Mouse (Mus musculus): Measurements from ENCODE around the gene 9530068E07Rik.
"Not testable (repeated sequence)": the region's sequence is repeated elsewhere in the genome, so short reads cannot be mapped to it uniquely, and the experiment has no call there.

DNA sequence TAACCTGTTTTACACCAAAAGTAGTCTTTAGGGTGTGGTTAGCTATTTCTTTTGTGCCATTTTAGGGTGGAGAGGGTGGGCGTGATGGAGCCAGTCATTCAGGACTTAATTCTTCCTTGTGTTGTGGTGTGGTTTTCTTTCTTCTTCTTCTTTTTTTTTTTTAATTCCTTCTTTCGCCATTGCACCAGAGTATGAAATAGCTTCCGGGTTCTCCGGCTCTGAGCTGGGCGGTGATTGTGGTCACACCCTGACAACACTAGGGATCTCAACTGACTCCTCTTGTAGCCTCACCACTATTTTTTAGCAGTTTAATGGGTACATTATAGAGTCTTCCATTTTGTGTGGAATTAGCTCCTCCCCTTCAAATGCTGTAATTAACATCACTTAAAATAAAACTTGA lies 7.2 kb upstream of the 9530068E07Rik start:
- TF ChIP-seq POLR2A (IDR thresholded peaks at IDR 0.05; ENCODE audit: insufficient read depth, low read depth, low read length); CTCF (IDR thresholded peaks at IDR 0.05); EP300 (IDR thresholded peaks at IDR 0.05; ENCODE audit: insufficient read depth, low read depth, low read length): not testable (repeated sequence)
